8 mouse cellular contexts compared by ENCODE assay signal in genomic region chr12:21315923-21316868, GRCm38 (mm10). TPM values are rescaled to one million over a fixed set of nuclear protein-coding genes. Genes with fewer than 3 reads are reported as not detected.
DNase-seq lines count a peak whose midpoint lies in the region; ATAC-seq lines count a peak whose summit lies in the region.

Gene Iah1 (plus strand): TSS chr12:21316389.

- peak within 1 kb of the TSS; percentile 80 for H3K4me2 ChIP-seq in heart, embryonic 13.5 days
- peak within 1 kb of the TSS; percentile 81 for H3K4me2 ChIP-seq in liver, embryonic 12.5 days
- H3K4me2 ChIP-seq in stomach, embryonic 15.5 days, result peak within 1 kb of the TSS; percentile 76

- peak; percentile 86 for ATAC-seq in heart, embryonic 13.5 days (ENCODE audit: extremely low read depth, insufficient number of reproducible peaks, low FRiP score, low TSS enrichment)
- ATAC-seq in liver, embryonic 12.5 days, result peak; percentile 96
- ATAC-seq in stomach, embryonic 15.5 days (ENCODE audit: insufficient read depth, low FRiP score, low read depth), result peak; percentile 93

- H3K4me1 ChIP-seq in brown adipose tissue, adult 24 weeks (ENCODE audit: control insufficient read depth, insufficient read depth, insufficient read length, low read length), result no peaks in the 10 kb centered on the region
- H3K4me1 ChIP-seq in heart, embryonic 13.5 days, result peaks cover 15% of the 10 kb centered on the region
- peaks cover 23% of the 10 kb centered on the region for H3K4me1 ChIP-seq in liver, embryonic 12.5 days
- 0 out of 2 replicates have a peak, but pooled peaks cover 5% of the 10 kb centered on the region for H3K4me1 ChIP-seq in stomach, embryonic 15.5 days

- 2% methylated on average over 59 of the region's 59 CpGs for WGBS in heart, embryonic 13.5 days
- 2% methylated on average over 59 of the region's 59 CpGs for WGBS in liver, embryonic 12.5 days (ENCODE audit: insufficient replicate concordance)
- WGBS in stomach, embryonic 15.5 days, result 2% methylated on average over 55 of the region's 59 CpGs

- peak within 1 kb of the TSS; percentile 89 for H3K9ac ChIP-seq in heart, embryonic 13.5 days
- peak within 1 kb of the TSS; percentile 82 for H3K9ac ChIP-seq in liver, embryonic 12.5 days
- peak within 1 kb of the TSS; percentile 33 for H3K9ac ChIP-seq in stomach, embryonic 15.5 days

- H3K36me3 ChIP-seq in heart, embryonic 13.5 days, result peaks cover 69% of the 10 kb centered on the region
- H3K36me3 ChIP-seq in liver, embryonic 12.5 days, result peaks cover 70% of the 10 kb centered on the region
- H3K36me3 ChIP-seq in stomach, embryonic 15.5 days, result peaks cover 22% of the 10 kb centered on the region

- no peaks in the 10 kb centered on the region for H3K27me3 ChIP-seq in heart, embryonic 13.5 days (replicated peaks)
- no peaks in the 10 kb centered on the region for H3K27me3 ChIP-seq in liver, embryonic 12.5 days (replicated peaks)
- no peaks in the 10 kb centered on the region for H3K27me3 ChIP-seq in stomach, embryonic 15.5 days (replicated peaks)

- H3K27ac ChIP-seq in brown adipose tissue, adult 24 weeks (replicated peaks; ENCODE audit: low read depth, low read length), result peak within 1 kb of the TSS; percentile 72
- H3K27ac ChIP-seq in heart, embryonic 13.5 days (replicated peaks), result peak within 1 kb of the TSS; percentile 65
- peak within 1 kb of the TSS; percentile 79 for H3K27ac ChIP-seq in liver, embryonic 12.5 days
- H3K27ac ChIP-seq in stomach, embryonic 15.5 days, result peak within 1 kb of the TSS; percentile 83

- no peaks in the 10 kb centered on the region for H3K9me3 ChIP-seq in heart, embryonic 13.5 days
- H3K9me3 ChIP-seq in liver, embryonic 12.5 days (replicated peaks), result no peaks in the 10 kb centered on the region
- no peaks in the 10 kb centered on the region for H3K9me3 ChIP-seq in stomach, embryonic 15.5 days

- DNase-seq in CD4-positive helper T cell, adult 2 months (ENCODE audit: low read depth, low spot score), result peak; percentile 92
- DNase-seq in fat pad, adult 2 months (ENCODE audit: extremely low read depth, low read depth, low spot score), result peak; percentile 11
- DNase-seq in kidney, postnatal 10 days, result peak; percentile 92
- DNase-seq in natural killer cell, adult 2 months (ENCODE audit: low spot score in 2 of 2), result peak; percentile 76 to 86

- peak within 1 kb of the TSS; percentile 95 for H3K4me3 ChIP-seq in brown adipose tissue, adult 24 weeks (ENCODE audit: insufficient read depth, low read depth, low read length)
- H3K4me3 ChIP-seq in heart, embryonic 13.5 days, result peak within 1 kb of the TSS; percentile 73
- H3K4me3 ChIP-seq in liver, embryonic 12.5 days, result peak within 1 kb of the TSS; percentile 81
- peak within 1 kb of the TSS; percentile 73 for H3K4me3 ChIP-seq in stomach, embryonic 15.5 days (replicated peaks)

RNA-seq across cellular contexts. Expression of gene Iah1, which starts in this region (rescaled TPM):
- polyA plus RNA-seq in brown adipose tissue, adult 24 weeks (2012; ENCODE audit: insufficient read depth, insufficient read length, missing spikeins), result 84.5 and 100 TPM in 2 replicates
- 37.3 and 46.6 TPM in 2 replicates for polyA plus RNA-seq in heart, embryonic 13.5 days (2015; fragmentation: Nextera tagmentation; extraction: Ambion mirVana)
- 31.4 and 31.9 TPM in 2 replicates for polyA plus RNA-seq in liver, embryonic 12.5 days (2016; fragmentation: Nextera tagmentation; extraction: Ambion mirVana)
- 48.5 and 57.6 TPM in 2 replicates for polyA plus RNA-seq in stomach, embryonic 15.5 days (2015; fragmentation: Nextera tagmentation; extraction: Ambion mirVana)

Comparison
In these comparisons a context has a peak if more than half of its experiments do, and no peak if none do; other contexts are left out.
1. Peak in every context shown above with its lines: DNase-seq, ATAC-seq, H3K4me3 ChIP-seq and H3K27ac ChIP-seq.
2. DNase-seq: peak in every context shown above with its lines; median percentile 92 in CD4-positive helper T cell, adult 2 months; 92 in kidney, postnatal 10 days; 81 in natural killer cell, adult 2 months; 11 in fat pad, adult 2 months.
3. H3K9ac ChIP-seq: peak in every context shown above with its lines; median percentile 89 in heart, embryonic 13.5 days; 82 in liver, embryonic 12.5 days; 33 in stomach, embryonic 15.5 days.